Mouse (Mus musculus): ENCODE results near the gene Tbcd.

DNA sequence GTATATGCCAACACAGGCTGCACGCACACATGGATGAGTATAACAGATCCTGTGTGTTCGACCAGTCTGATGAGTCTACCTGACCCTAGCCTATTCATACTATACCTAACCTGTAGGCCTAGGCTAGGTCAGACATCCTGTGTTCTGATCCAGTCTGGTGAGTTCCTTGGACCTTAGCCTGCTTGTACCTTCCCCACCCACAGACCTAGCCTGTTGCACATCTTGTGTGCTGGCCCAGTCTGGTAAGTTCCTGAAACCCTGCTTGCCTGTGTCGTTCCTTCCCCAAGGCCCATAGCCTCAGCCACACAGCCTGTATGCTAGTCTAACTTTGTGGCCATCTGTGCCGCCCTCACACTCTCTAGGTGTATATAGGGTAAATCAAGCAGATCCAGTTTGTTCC, 112.5 kb downstream of the Tbcd start:
- no peak for TF ChIP-seq CTCF (conservative IDR thresholded peaks at IDR 0.05; ENCODE audit: low read length)
- TF ChIP-seq POU5F1 (IDR thresholded peaks at IDR 0.05; ENCODE audit: borderline replicate concordance, low read length): no peak
- TF ChIP-seq NANOG (IDR thresholded peaks at IDR 0.05; ENCODE audit: borderline replicate concordance, low read length): no peak
